Mouse (Mus musculus) intestine, embryonic 14.5 days (tissue): ENCODE results near the gene Tnf. TPM values are rescaled to one million over a fixed set of nuclear protein-coding genes. Genes with fewer than 3 reads are reported as not detected.
A peak's percentile ranks its signal among the peaks of the same experiment; 100 is the strongest.

Experiments used
- ATAC-seq: fragments of 200-750 bp; cut with Nextera tagmentation; replicated peaks from 2 replicates; pipeline ENCODE4 v1.8.0; 2017; ENCODE audit warnings: low read depth, moderate number of reproducible peaks, moderate TSS enrichment, moderate library complexity; ENCODE audit not compliant: low FRiP score, low TSS enrichment
- DNase-seq: peaks from one replicate; pipeline ENCODE4 v3.0.0-alpha.2; 2018; ENCODE audit warnings: low spot score
- H3K27ac ChIP-seq: fragments of 300-500 bp; sonication (generic); 2 replicates; pipeline ENCODE4 v1.5.1; 2014; ENCODE audit warnings: low read depth, mild to moderate bottlenecking, control low read depth
- H3K27me3 ChIP-seq: fragments of 300-500 bp; sonication (generic); replicated peaks from 2 replicates; pipeline ENCODE4 v1.6.1; 2014; ENCODE audit warnings: low read length, control low read depth; ENCODE audit not compliant: control insufficient read depth, insufficient read depth
- H3K36me3 ChIP-seq: fragments of 300-500 bp; sonication (generic); 2 replicates; pipeline ENCODE4 v1.6.1; 2014; ENCODE audit warnings: low read length, control low read depth; ENCODE audit not compliant: control insufficient read depth, insufficient read depth
- H3K4me1 ChIP-seq: fragments of 300-500 bp; sonication (generic); replicated peaks from 2 replicates; pipeline ENCODE4 v1.6.1; 2014; ENCODE audit warnings: low read length, control low read depth, mixed read lengths; ENCODE audit not compliant: control insufficient read depth, insufficient read depth
- H3K4me2 ChIP-seq: fragments of 300-500 bp; sonication (generic); 2 replicates; pipeline ENCODE4 v1.6.1; 2014; ENCODE audit warnings: low read length
- H3K4me3 ChIP-seq: fragments of 300-500 bp; sonication (generic); 2 replicates; pipeline ENCODE4 v1.5.1; 2014; ENCODE audit warnings: low read depth, low read length, control low read depth, mixed read lengths
- H3K9ac ChIP-seq: fragments of 300-500 bp; sonication (generic); 2 replicates; pipeline ENCODE4 v1.6.1; 2014; ENCODE audit warnings: mild to moderate bottlenecking, low read length
- H3K9me3 ChIP-seq: fragments of 300-500 bp; sonication (generic); 2 replicates; pipeline ENCODE4 v1.6.1; 2016; ENCODE audit warnings: low read length, control low read depth; ENCODE audit not compliant: control insufficient read depth
- WGBS: fragments of 180-500 bp; shearing (Covaris S2); extraction: QIAGEN DNeasy Blood & Tissue Kit; methylation state at CpG from one replicate; pipeline ENCODE4 v1.1.7; 2014; 5-methylcytosine and 5-hydroxymethylcytosine counted together
- polyA plus RNA-seq: library from polyadenylated mRNA; unstranded; fragments of >200 nt; fragmentation: Nextera tagmentation; extraction: Ambion mirVana; gene quantifications from 2 replicates; pipeline ENCODE4 v1.2.1, GENCODE M21; 2014

Tnf gene
- 0.12 and 0.28 TPM in 2 replicates for polyA plus RNA-seq

DNA sequence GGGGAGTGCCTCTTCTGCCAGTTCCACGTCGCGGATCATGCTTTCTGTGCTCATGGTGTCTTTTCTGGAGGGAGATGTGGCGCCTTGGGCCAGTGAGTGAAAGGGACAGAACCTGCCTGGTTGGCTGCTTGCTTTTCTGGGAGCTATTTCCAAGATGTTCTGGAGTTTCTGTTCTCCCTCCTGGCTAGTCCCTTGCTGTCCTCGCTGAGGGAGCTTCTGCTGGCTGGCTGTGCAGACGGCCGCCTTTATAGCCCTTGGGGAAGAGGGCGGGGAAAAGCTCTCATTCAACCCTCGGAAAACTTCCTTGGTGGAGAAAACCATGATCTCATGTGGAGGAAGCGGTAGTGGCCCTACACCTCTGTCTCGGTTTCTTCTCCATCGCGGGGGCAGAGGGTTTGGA lies at the start of gene Tnf:
TSS of gene Tnf (minus strand) at position 221 of the 400 bp plus-strand sequence.
- H3K4me3 ChIP-seq: no peak within 1 kb of the TSS

GRCm38 (mm10) chr17:35251162-35251719 lies 49.4 kb upstream of the Tnf start:
- no peak overlapping the region for H3K9ac ChIP-seq
- no peak overlapping the region for H3K4me3 ChIP-seq
- H3K4me2 ChIP-seq: no peak overlapping the region
- no peak for DNase-seq
- 85% methylated on average over 15 of the region's 15 CpGs for WGBS
- ATAC-seq: no peak
- H3K27me3 ChIP-seq: no peaks in the 10 kb centered on the region
- H3K9me3 ChIP-seq: no peaks in the 10 kb centered on the region
- H3K4me1 ChIP-seq: peaks cover 3% of the 10 kb centered on the region; the same call in 1 of the 2 replicates
- no peak overlapping the region for H3K27ac ChIP-seq
- peaks cover 79% of the 10 kb centered on the region for H3K36me3 ChIP-seq

More for the DNA sequence above, at the start of gene Tnf:
- DNase-seq (no peak), ATAC-seq (no peak)
- H3K36me3 ChIP-seq: no peaks in the 10 kb centered on the region
- whole genome bisulfite sequencing: 29% methylated on average over 13 of the region's 13 CpGs
- no peak within 1 kb of the TSS for H3K9ac ChIP-seq
- peak within 1 kb of the TSS; percentile 22; the same call in 1 of the 2 replicates for H3K4me2 ChIP-seq
- H3K27me3 ChIP-seq: peaks cover 29% of the 10 kb centered on the region
- no peaks in the 10 kb centered on the region for H3K4me1 ChIP-seq
- H3K9me3 ChIP-seq: no peaks in the 10 kb centered on the region
- no peak within 1 kb of the TSS for H3K27ac ChIP-seq

DNA sequence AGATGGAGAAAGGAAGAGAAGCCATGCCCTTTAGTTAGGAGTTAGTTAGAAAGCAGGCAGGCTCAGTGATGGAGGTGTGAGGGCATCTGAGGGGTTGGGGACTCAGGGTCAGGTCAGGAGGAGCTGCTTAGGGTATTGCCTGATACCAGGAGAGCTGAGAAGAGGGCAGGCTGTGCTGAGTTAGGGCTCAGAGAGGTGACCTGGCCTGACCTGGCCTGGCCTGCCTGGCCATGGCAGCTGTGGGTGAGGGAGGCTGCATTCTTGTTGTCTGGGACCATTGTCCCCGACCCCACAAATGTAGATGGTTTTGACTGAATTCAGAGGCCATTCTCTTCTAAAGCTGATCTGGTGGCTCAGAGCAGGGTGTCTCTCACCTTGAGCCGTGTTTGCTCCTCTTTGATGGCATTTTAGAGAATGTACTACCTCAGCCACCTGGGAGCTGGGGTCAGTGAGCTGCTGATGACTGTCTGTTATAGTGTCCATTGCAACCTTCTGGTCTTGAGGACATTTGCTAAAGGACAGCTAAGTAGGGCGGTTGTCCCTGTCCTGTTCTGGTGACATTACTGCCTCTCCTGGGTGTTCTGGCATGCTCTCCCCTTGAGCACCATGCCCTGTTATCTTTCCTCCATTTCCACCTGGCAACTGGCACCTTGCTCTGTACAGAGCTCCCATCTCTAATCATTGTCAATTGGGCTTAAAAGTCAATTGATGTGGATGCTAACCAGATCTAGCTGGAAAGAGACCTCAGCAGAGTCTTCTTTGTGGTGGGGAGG lies 48.7 kb upstream of the Tnf start:
- no peak for ATAC-seq
- 93% methylated on average over 3 of the region's 3 CpGs for WGBS

DNA sequence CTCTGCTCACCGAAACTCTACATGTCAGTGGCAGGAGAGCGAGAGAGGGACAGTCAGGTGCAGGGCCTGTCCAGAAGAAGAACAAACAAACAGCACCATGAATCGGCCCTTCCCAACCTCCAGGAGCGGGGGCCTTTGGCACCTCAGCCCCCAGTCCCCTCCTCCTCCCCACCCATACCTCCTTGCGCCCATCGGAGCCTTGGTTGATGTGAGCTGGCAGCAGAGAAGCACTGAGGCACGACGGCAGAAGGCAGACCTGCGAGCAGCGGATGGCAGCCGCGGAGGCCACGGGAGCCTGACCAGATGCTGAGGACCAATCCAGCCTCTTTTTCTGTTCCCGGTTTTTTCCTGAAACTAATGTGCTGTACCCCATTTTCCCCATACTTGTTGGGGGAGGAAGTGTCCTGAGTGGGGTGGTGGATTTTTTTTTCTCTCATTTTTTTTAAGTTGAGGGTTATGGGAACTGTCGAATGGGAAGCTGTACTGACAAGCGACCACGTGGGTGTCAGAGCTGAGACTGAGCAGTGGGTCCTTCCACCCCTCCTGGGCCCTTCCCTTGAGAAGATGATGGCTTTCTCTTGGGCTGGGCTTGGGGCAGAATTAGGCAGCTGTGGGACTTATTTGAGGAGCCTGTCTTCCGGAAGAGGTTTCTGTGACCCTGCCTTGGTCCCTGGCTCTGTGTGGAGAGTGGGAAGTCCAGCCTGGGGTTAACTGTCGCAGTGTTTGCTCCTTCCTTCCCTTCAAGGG lies 47.8 kb upstream of the Tnf start:
- Histone ChIP-seq H3K4me3 (no peak overlapping the region), H3K27me3 (no peaks in the 10 kb centered on the region), H3K27ac (no peak overlapping the region), H3K4me2 (no peak overlapping the region), H3K9ac (no peak overlapping the region), H3K4me1 (peaks cover 16% of the 10 kb centered on the region), H3K9me3 (no peaks in the 10 kb centered on the region), H3K36me3 (peaks cover 95% of the 10 kb centered on the region)
- 88% methylated on average over 19 of the region's 19 CpGs for WGBS
- DNase-seq (no peak), ATAC-seq (no peak)

More for the DNA sequence above, 48.7 kb upstream of the Tnf start:
- Histone ChIP-seq H3K4me3 (no peak overlapping the region), H3K36me3 (peaks cover 86% of the 10 kb centered on the region), H3K4me1 (peaks cover 7% of the 10 kb centered on the region; the same call in 1 of the 2 replicates), H3K27ac (no peak overlapping the region), H3K4me2 (no peak overlapping the region), H3K27me3 (no peaks in the 10 kb centered on the region), H3K9me3 (no peaks in the 10 kb centered on the region), H3K9ac (no peak overlapping the region)
- no peak for DNase-seq

DNA sequence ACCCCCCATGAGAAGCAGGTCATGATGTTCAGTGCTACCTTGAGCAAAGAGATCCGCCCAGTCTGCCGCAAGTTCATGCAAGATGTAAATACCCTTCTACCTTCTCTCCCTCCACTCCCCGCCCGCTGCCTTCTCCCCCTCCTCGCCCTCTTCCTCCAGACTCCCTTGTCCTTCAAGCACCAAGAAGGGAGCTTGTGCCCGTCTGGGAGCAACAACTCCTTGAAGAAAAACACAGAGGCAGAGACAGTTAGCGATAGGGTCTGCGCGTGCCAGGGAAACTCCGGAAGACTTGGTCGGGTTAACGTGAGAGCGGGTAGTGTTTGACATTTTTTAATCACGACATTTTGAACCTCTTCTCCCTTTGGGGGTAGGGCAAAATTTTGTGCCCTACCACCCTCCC lies 47.2 kb upstream of the Tnf start:
- H3K9ac ChIP-seq: no peak overlapping the region
- peaks cover 22% of the 10 kb centered on the region for H3K4me1 ChIP-seq
- H3K9me3 ChIP-seq: no peaks in the 10 kb centered on the region
- no peak for DNase-seq
- H3K4me2 ChIP-seq: no peak overlapping the region
- ATAC-seq: no peak
- 87% methylated on average over 14 of the region's 14 CpGs for WGBS
- H3K27ac ChIP-seq: no peak overlapping the region
- no peak overlapping the region for H3K4me3 ChIP-seq
- no peaks in the 10 kb centered on the region for H3K27me3 ChIP-seq
- peaks cover 98% of the 10 kb centered on the region for H3K36me3 ChIP-seq

DNA sequence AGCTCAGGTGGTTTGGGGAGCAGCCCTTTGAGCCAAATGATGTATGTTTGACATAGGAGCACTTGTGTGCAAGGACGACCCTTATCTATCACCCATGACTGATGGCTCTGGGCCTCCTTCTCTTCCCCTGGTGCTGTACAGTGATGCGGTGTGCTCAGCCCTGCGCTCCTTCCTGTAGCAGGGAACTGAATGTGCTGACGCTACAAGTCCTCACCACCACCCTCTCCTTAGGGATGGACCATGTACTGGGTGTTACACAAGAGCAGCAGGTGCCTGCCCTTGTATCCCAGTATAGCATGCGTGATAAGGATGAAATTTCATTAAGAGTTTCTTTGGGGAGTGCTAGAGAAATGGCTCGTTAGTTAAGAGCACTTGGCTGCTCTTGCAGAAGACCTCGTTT lies 45.3 kb upstream of the Tnf start:
- peaks cover 88% of the 10 kb centered on the region for H3K36me3 ChIP-seq
- no peak overlapping the region for H3K9ac ChIP-seq
- no peak overlapping the region for H3K27ac ChIP-seq
- no peaks in the 10 kb centered on the region for H3K9me3 ChIP-seq
- ATAC-seq (no peak), DNase-seq (no peak)
- H3K4me1 ChIP-seq: peaks cover 31% of the 10 kb centered on the region
- no peak overlapping the region for H3K4me2 ChIP-seq
- no peaks in the 10 kb centered on the region for H3K27me3 ChIP-seq
- H3K4me3 ChIP-seq: no peak overlapping the region
- WGBS: 85% methylated on average over 7 of the region's 7 CpGs

DNA sequence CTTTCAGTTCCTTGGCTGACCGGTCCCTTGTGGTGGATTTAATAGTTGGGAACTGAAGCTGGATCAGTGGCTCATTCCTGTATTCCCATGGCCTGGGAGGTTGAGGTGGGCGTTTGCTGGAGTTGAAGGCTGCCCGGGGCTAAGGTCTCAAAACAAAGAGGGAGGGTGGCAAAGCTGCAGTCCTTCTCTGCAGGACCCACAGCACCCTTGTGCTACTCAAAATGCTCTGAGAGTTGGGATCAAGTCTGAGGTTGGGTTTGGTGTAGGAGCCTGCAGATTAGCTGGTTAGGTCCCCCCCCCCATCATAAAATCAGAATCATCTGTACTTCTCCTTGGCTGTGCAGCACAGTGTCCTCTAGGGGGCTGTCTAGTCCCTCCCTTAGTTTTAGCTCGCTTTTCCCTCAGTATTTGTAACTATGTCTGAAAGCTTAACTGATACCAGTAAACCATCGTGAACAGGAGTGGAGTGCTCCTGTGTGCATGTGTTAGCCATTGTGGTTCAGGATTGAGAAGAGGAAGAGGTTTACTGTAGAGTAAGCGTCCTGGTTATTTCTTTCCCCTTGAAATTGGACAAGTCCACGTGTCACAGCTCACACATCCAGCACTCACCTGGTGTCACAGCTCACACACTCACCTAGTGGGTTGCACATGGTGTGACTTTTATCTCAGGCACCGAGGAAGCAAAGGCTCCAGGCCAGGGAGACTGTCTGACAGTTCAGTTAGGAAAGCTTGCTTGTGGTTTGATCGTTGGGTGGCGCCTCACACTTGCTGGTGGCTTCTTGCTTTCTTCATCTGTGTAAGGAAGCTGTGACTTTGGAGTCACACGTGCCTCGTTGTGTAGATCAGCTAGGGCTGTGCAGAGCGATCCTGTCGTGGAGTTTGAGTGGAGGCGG lies 44.2 kb upstream of the Tnf start:
- Histone ChIP-seq H3K27ac (no peak overlapping the region), H3K4me1 (peaks cover 32% of the 10 kb centered on the region), H3K36me3 (peaks cover 78% of the 10 kb centered on the region), H3K27me3 (no peaks in the 10 kb centered on the region), H3K9me3 (no peaks in the 10 kb centered on the region), H3K4me2 (no peak overlapping the region), H3K4me3 (no peak overlapping the region), H3K9ac (no peak overlapping the region)
- no peak for DNase-seq
- no peak for ATAC-seq
- 81% methylated on average over 15 of the region's 15 CpGs for WGBS

DNA sequence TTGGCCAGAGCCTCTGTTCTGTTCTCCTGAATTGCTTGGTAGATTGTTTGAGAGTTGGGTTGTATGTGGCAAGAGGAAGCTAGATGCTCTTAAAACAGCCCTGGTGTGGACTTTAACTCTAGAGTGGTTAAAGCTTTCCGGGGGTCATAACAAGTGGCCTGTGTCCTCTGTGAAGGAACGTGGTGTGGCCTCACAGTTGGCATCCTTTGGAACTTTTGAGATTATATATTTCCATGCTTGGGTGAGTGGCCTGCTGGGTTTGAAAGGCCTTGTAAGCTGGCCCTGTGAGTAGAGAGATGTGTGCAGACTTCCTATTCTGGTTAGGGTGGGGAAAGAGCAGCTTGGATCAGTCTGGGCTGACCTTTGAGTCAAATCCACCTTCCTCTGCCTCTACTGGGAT lies 43.2 kb upstream of the Tnf start:
- no peaks in the 10 kb centered on the region for H3K27me3 ChIP-seq
- peak overlapping the region; percentile 87 for H3K4me2 ChIP-seq
- H3K4me1 ChIP-seq: peaks cover 41% of the 10 kb centered on the region
- no peak for ATAC-seq
- WGBS: 78% methylated on average over 2 of the region's 2 CpGs
- H3K9ac ChIP-seq: peak overlapping the region; percentile 99; the same call in 1 of the 2 replicates
- H3K4me3 ChIP-seq: peak overlapping the region; percentile 86; the same call in 1 of the 2 replicates
- no peak overlapping the region for H3K27ac ChIP-seq
- H3K9me3 ChIP-seq: no peaks in the 10 kb centered on the region
- peaks cover 68% of the 10 kb centered on the region for H3K36me3 ChIP-seq
- no peak for DNase-seq
